Mouse (Mus musculus) intestine, embryonic 14.5 days (tissue): ENCODE data around the gene Lrriq4. TPM values are rescaled to one million over a fixed set of nuclear protein-coding genes. Genes with fewer than 3 reads are reported as not detected.
A peak's percentile ranks its signal among the peaks of the same experiment; 100 is the strongest.

ENCODE experiments used
- ATAC-seq: fragments of 200-750 bp; cut with Nextera tagmentation; replicated peaks from 2 replicates; pipeline ENCODE4 v1.8.0; 2017; ENCODE audit warnings: low read depth, moderate number of reproducible peaks, moderate TSS enrichment, moderate library complexity; ENCODE audit not compliant: low FRiP score, low TSS enrichment
- DNase-seq: peaks from one replicate; pipeline ENCODE4 v3.0.0-alpha.2; 2018; ENCODE audit warnings: low spot score
- H3K27ac ChIP-seq: fragments of 300-500 bp; sonication (generic); 2 replicates; pipeline ENCODE4 v1.5.1; 2014; ENCODE audit warnings: low read depth, mild to moderate bottlenecking, control low read depth
- H3K27me3 ChIP-seq: fragments of 300-500 bp; sonication (generic); replicated peaks from 2 replicates; pipeline ENCODE4 v1.6.1; 2014; ENCODE audit warnings: low read length, control low read depth; ENCODE audit not compliant: control insufficient read depth, insufficient read depth
- H3K36me3 ChIP-seq: fragments of 300-500 bp; sonication (generic); 2 replicates; pipeline ENCODE4 v1.6.1; 2014; ENCODE audit warnings: low read length, control low read depth; ENCODE audit not compliant: control insufficient read depth, insufficient read depth
- H3K4me1 ChIP-seq: fragments of 300-500 bp; sonication (generic); replicated peaks from 2 replicates; pipeline ENCODE4 v1.6.1; 2014; ENCODE audit warnings: low read length, control low read depth, mixed read lengths; ENCODE audit not compliant: control insufficient read depth, insufficient read depth
- H3K4me2 ChIP-seq: fragments of 300-500 bp; sonication (generic); 2 replicates; pipeline ENCODE4 v1.6.1; 2014; ENCODE audit warnings: low read length
- H3K4me3 ChIP-seq: fragments of 300-500 bp; sonication (generic); 2 replicates; pipeline ENCODE4 v1.5.1; 2014; ENCODE audit warnings: low read depth, low read length, control low read depth, mixed read lengths
- H3K9ac ChIP-seq: fragments of 300-500 bp; sonication (generic); 2 replicates; pipeline ENCODE4 v1.6.1; 2014; ENCODE audit warnings: mild to moderate bottlenecking, low read length
- H3K9me3 ChIP-seq: fragments of 300-500 bp; sonication (generic); 2 replicates; pipeline ENCODE4 v1.6.1; 2016; ENCODE audit warnings: low read length, control low read depth; ENCODE audit not compliant: control insufficient read depth
- WGBS: fragments of 180-500 bp; shearing (Covaris S2); extraction: QIAGEN DNeasy Blood & Tissue Kit; methylation state at CpG from one replicate; pipeline ENCODE4 v1.1.7; 2014; 5-methylcytosine and 5-hydroxymethylcytosine counted together
- polyA plus RNA-seq: library from polyadenylated mRNA; unstranded; fragments of >200 nt; fragmentation: Nextera tagmentation; extraction: Ambion mirVana; gene quantifications from 2 replicates; pipeline ENCODE4 v1.2.1, GENCODE M21; 2014

Lrriq4 gene
- polyA plus RNA-seq, 1 experiment from 2014 or later: not detected

GRCm38 (mm10) chr3:30602065-30602739 is 42.1 kb upstream of the Lrriq4 start, which contains the start of gene Mynn:
Mynn (plus strand) TSS chr3:30602065.
- Histone ChIP-seq H3K9me3 (no peaks in the 10 kb centered on the region), H3K36me3 (peaks cover 23% of the 10 kb centered on the region), H3K27me3 (peaks cover 9% of the 10 kb centered on the region; the same call in 1 of the 2 replicates), H3K9ac (peak within 1 kb of the TSS; percentile 74), H3K4me3 (peak within 1 kb of the TSS; percentile 84), H3K27ac (peak within 1 kb of the TSS; percentile 86), H3K4me1 (peaks cover 12% of the 10 kb centered on the region), H3K4me2 (peak within 1 kb of the TSS; percentile 95)
- DNase-seq: peak; percentile 99
- peak; percentile 93 for ATAC-seq
- 0% methylated on average over 38 of the region's 40 CpGs for WGBS

- H3K9me3 ChIP-seq: no peaks in the 10 kb centered on the region
- WGBS: 0% methylated on average over 27 of the region's 27 CpGs
- peaks cover 12% of the 10 kb centered on the region for H3K4me1 ChIP-seq
- H3K9ac ChIP-seq: peak overlapping the region; percentile 74
- H3K4me2 ChIP-seq: peak overlapping the region; percentile 95
- peak; percentile 56 for ATAC-seq
- peak overlapping the region; percentile 84 for H3K4me3 ChIP-seq
- peaks cover 28% of the 10 kb centered on the region for H3K36me3 ChIP-seq
- no peak for DNase-seq
- H3K27me3 ChIP-seq: peaks cover 9% of the 10 kb centered on the region; the same call in 1 of the 2 replicates
- peak overlapping the region; percentile 86 for H3K27ac ChIP-seq
Measured at GRCm38 (mm10) chr3:30602740-30603098, 41.6 kb upstream of the Lrriq4 start.

- H3K4me2 ChIP-seq: peak overlapping the region; percentile 95
- H3K27ac ChIP-seq: no peak overlapping the region
- DNase-seq: no peak
- no peaks in the 10 kb centered on the region for H3K9me3 ChIP-seq
- H3K36me3 ChIP-seq: peaks cover 32% of the 10 kb centered on the region
- H3K4me3 ChIP-seq: peak overlapping the region; percentile 84
- 43% methylated on average over 10 of the region's 10 CpGs for WGBS
- peak overlapping the region; percentile 74 for H3K9ac ChIP-seq
- H3K4me1 ChIP-seq: peaks cover 12% of the 10 kb centered on the region
- no peak for ATAC-seq
- H3K27me3 ChIP-seq: peaks cover 9% of the 10 kb centered on the region; the same call in 1 of the 2 replicates
Measured at GRCm38 (mm10) chr3:30603256-30603655, 41.1 kb upstream of the Lrriq4 start.

DNA sequence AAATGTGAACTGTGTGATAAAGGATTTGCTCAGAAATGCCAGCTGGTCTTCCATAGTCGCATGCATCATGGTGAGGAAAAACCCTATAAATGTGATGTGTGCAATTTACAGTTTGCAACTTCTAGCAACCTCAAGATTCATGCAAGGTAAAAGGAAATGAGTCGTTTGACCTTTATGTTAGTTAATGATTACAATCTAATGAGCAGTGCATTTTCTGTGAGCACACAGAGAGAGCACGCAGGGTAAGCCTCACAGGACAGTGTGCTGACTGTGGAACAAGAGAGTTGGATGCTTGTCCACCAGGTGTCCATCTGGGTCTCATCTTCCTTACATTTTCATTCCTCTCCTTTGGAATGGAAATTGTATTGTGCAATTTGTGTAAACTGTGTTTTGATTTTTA is 35.3 kb upstream of the Lrriq4 start:
- no peak for ATAC-seq
- H3K27ac ChIP-seq: no peak overlapping the region
- 68% methylated on average over 3 of the region's 3 CpGs for WGBS

GRCm38 (mm10) chr3:30610930-30611329 is 33.4 kb upstream of the Lrriq4 start:
- no peak for ATAC-seq

More for the DNA sequence above, 35.3 kb upstream of the Lrriq4 start:
- H3K4me2 ChIP-seq: no peak overlapping the region
- H3K36me3 ChIP-seq: peaks cover 82% of the 10 kb centered on the region
- H3K9me3 ChIP-seq: no peaks in the 10 kb centered on the region
- H3K9ac ChIP-seq: no peak overlapping the region
- H3K4me3 ChIP-seq: no peak overlapping the region
- DNase-seq: no peak
- H3K27me3 ChIP-seq: no peaks in the 10 kb centered on the region
- H3K4me1 ChIP-seq: no peaks in the 10 kb centered on the region; the same call in 1 of the 2 replicates

DNA sequence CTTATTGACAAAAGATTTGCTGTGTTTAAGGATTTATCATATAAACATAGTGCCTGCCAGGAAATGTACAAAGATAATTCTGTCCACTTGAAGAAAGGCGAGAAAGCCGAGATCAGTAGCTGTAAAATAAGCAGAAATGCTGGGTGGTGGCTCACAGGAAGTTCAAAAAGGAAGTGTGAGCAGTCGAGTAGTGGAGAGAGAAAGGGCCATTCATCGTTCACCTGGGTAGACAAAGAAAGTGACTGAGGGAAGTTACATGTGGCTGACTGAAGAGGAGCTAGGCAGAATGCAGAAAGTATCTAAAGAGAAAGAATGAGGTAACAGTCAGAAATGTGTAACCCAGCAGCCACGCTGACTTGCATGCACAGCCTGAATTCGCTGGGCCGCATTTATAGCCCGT is 24.2 kb upstream of the Lrriq4 start:
- DNase-seq (no peak), ATAC-seq (no peak)
- H3K36me3 ChIP-seq: peaks cover 41% of the 10 kb centered on the region
- H3K9ac ChIP-seq: no peak overlapping the region
- H3K4me2 ChIP-seq: no peak overlapping the region
- WGBS: 81% methylated on average over 8 of the region's 8 CpGs
- H3K4me3 ChIP-seq: no peak overlapping the region
- H3K4me1 ChIP-seq: no peaks in the 10 kb centered on the region
- no peaks in the 10 kb centered on the region for H3K9me3 ChIP-seq
- no peak overlapping the region for H3K27ac ChIP-seq
- H3K27me3 ChIP-seq: no peaks in the 10 kb centered on the region

More at GRCm38 (mm10) chr3:30610930-30611329, 33.4 kb upstream of the Lrriq4 start:
- no peak overlapping the region for H3K27ac ChIP-seq
- H3K4me2 ChIP-seq: no peak overlapping the region
- H3K27me3 ChIP-seq: no peaks in the 10 kb centered on the region
- no peak for DNase-seq
- no peaks in the 10 kb centered on the region; the same call in 1 of the 2 replicates for H3K4me1 ChIP-seq
- H3K9ac ChIP-seq: no peak overlapping the region
- WGBS: 93% methylated on average over 4 of the region's 4 CpGs
- no peaks in the 10 kb centered on the region for H3K9me3 ChIP-seq
- no peak overlapping the region for H3K4me3 ChIP-seq
- H3K36me3 ChIP-seq: peaks cover 82% of the 10 kb centered on the region

DNA sequence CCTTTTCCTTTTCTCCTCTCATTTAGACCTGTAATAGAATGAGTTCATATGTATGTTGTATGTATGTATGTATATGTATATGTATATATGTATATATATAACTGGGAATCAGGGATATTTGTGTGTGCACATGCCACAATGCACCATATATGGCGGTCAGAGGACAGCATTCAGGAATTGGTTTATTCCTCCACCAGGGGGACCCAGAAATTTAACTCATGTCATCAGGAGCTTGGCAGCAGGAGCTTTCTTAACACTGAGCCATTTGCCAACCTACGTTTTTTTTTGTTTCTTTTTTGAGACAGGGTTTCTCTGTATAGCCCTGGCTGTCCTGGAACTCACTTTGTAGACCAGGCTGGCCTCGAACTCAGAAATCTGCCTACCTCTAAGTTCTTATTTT is 10.6 kb upstream of the Lrriq4 start:
- ATAC-seq: no peak

GRCm38 (mm10) chr3:30635629-30636028 is 8.7 kb upstream of the Lrriq4 start:
- DNase-seq: no peak
- Histone ChIP-seq H3K27me3 (no peaks in the 10 kb centered on the region), H3K9me3 (no peaks in the 10 kb centered on the region), H3K36me3 (no peaks in the 10 kb centered on the region), H3K4me2 (no peak overlapping the region), H3K4me1 (no peaks in the 10 kb centered on the region), H3K4me3 (no peak overlapping the region), H3K27ac (no peak overlapping the region), H3K9ac (no peak overlapping the region)
- ATAC-seq: no peak
- WGBS: 79% methylated on average over 4 of the region's 4 CpGs

More for the DNA sequence above, 10.6 kb upstream of the Lrriq4 start:
- H3K4me3 ChIP-seq: no peak overlapping the region
- no peaks in the 10 kb centered on the region for H3K4me1 ChIP-seq
- H3K27me3 ChIP-seq: no peaks in the 10 kb centered on the region
- H3K9ac ChIP-seq: no peak overlapping the region
- no peak overlapping the region for H3K27ac ChIP-seq
- H3K36me3 ChIP-seq: no peaks in the 10 kb centered on the region
- H3K4me2 ChIP-seq: no peak overlapping the region
- 53% methylated on average over 3 of the region's 3 CpGs for WGBS
- DNase-seq: no peak
- no peaks in the 10 kb centered on the region for H3K9me3 ChIP-seq

- Histone ChIP-seq H3K27ac (no peak overlapping the region), H3K9ac (no peak overlapping the region), H3K4me2 (no peak overlapping the region), H3K4me3 (no peak overlapping the region), H3K27me3 (peaks cover 22% of the 10 kb centered on the region), H3K9me3 (no peaks in the 10 kb centered on the region), H3K36me3 (no peaks in the 10 kb centered on the region), H3K4me1 (no peaks in the 10 kb centered on the region)
- WGBS: 55% methylated on average over 8 of the region's 8 CpGs
- ATAC-seq (no peak), DNase-seq (no peak)
Measured at GRCm38 (mm10) chr3:30646761-30647160, 2.5 kb downstream of the Lrriq4 start.
